8 mouse cellular contexts compared by ENCODE assay signal in genomic region chr5:142824091-142824490, GRCm38 (mm10). TPM values are rescaled to one million over a fixed set of nuclear protein-coding genes. Genes with fewer than 3 reads are reported as not detected.
DNase-seq lines count a peak whose midpoint lies in the region; ATAC-seq lines count a peak whose summit lies in the region.

No protein-coding gene starts in this region.

- H3K9ac ChIP-seq in lung, embryonic 15.5 days, result peak overlapping the region; percentile 65
- H3K9ac ChIP-seq in limb, embryonic 13.5 days, result peak overlapping the region; percentile 98
- H3K9ac ChIP-seq in stomach, embryonic 15.5 days, result no peak overlapping the region

- H3K9me3 ChIP-seq in lung, embryonic 15.5 days, result no peaks in the 10 kb centered on the region
- H3K9me3 ChIP-seq in limb, embryonic 13.5 days, result no peaks in the 10 kb centered on the region
- no peaks in the 10 kb centered on the region for H3K9me3 ChIP-seq in stomach, embryonic 15.5 days

- H3K27ac ChIP-seq in lung, embryonic 15.5 days, result peak overlapping the region; percentile 100
- peak overlapping the region; percentile 100 for H3K27ac ChIP-seq in limb, embryonic 13.5 days
- H3K27ac ChIP-seq in stomach, embryonic 15.5 days, result peak overlapping the region; percentile 100

- H3K4me2 ChIP-seq in lung, embryonic 15.5 days, result peak overlapping the region; percentile 87
- peak overlapping the region; percentile 93 for H3K4me2 ChIP-seq in limb, embryonic 13.5 days (replicated peaks)
- peak overlapping the region; percentile 79 for H3K4me2 ChIP-seq in stomach, embryonic 15.5 days

- WGBS in lung, embryonic 15.5 days, result 23% methylated on average over 6 of the region's 6 CpGs
- WGBS in limb, embryonic 13.5 days, result 34% methylated on average over 6 of the region's 6 CpGs
- 22% methylated on average over 6 of the region's 6 CpGs for WGBS in stomach, embryonic 15.5 days

- peaks cover 30% of the 10 kb centered on the region for H3K4me1 ChIP-seq in lung, embryonic 15.5 days
- H3K4me1 ChIP-seq in limb, embryonic 13.5 days, result peaks cover 34% of the 10 kb centered on the region
- peaks cover 27% of the 10 kb centered on the region for H3K4me1 ChIP-seq in stomach, embryonic 15.5 days

- no peak for ATAC-seq in lung, embryonic 15.5 days (ENCODE audit: borderline replicate concordance, extremely low read depth, low FRiP score, low TSS enrichment)
- ATAC-seq in limb, embryonic 13.5 days (ENCODE audit: low FRiP score, low read depth), result no peak
- ATAC-seq in stomach, embryonic 15.5 days (ENCODE audit: insufficient read depth, low FRiP score, low read depth), result no peak
- no peak for ATAC-seq in megakaryocyte progenitor cell, adult 5-6 weeks (replicated peaks; ENCODE audit: poor library complexity)

- peak; percentile 46 to 80 for DNase-seq in adrenal gland, adult (ENCODE audit: inconsistent age in 2 of 2, low spot score in 1 of 2)
- DNase-seq in adrenal gland, postnatal 4 days (ENCODE audit: low spot score in 2 of 2), result no peak
- no peak for DNase-seq in lung, postnatal 36 days
- no peak for DNase-seq in B cell, adult 2 months

- peak overlapping the region; percentile 88 for H3K4me3 ChIP-seq in lung, embryonic 15.5 days
- peak overlapping the region; percentile 92 for H3K4me3 ChIP-seq in limb, embryonic 13.5 days
- peak overlapping the region; percentile 66 for H3K4me3 ChIP-seq in stomach, embryonic 15.5 days (replicated peaks)

- H3K36me3 ChIP-seq in lung, embryonic 15.5 days, result no peaks in the 10 kb centered on the region
- no peaks in the 10 kb centered on the region for H3K36me3 ChIP-seq in limb, embryonic 13.5 days
- no peaks in the 10 kb centered on the region for H3K36me3 ChIP-seq in stomach, embryonic 15.5 days

- no peaks in the 10 kb centered on the region for H3K27me3 ChIP-seq in lung, embryonic 15.5 days
- H3K27me3 ChIP-seq in limb, embryonic 13.5 days, result no peaks in the 10 kb centered on the region
- no peaks in the 10 kb centered on the region for H3K27me3 ChIP-seq in stomach, embryonic 15.5 days (replicated peaks)

RNA-seq across cellular contexts. Expression of gene Tnrc18, which starts 6.6 kb away (rescaled TPM):
- total RNA-seq in adrenal gland, postnatal 4 days (2021), result 100 to 1,000 TPM; 149 to 153 TPM
- 30.7 and 32.3 TPM in 2 replicates for polyA plus RNA-seq in lung, embryonic 15.5 days (2015; fragmentation: Nextera tagmentation; extraction: Ambion mirVana)
- polyA plus RNA-seq in limb, embryonic 13.5 days (2015; fragmentation: Nextera tagmentation; extraction: Ambion mirVana), result 37.4 and 37.7 TPM in 2 replicates
- 29.5 and 32.4 TPM in 2 replicates for polyA plus RNA-seq in stomach, embryonic 15.5 days (2015; fragmentation: Nextera tagmentation; extraction: Ambion mirVana)
- total RNA-seq in megakaryocyte progenitor cell, adult 5-6 weeks (2015), result 27.3 and 30.2 TPM in 2 replicates
- 10.9 and 14.5 TPM in 2 replicates for total RNA-seq in megakaryocyte progenitor cell, adult 5-6 weeks (2017)

Comparison
In these comparisons a context has a peak if more than half of its experiments do, and no peak if none do; other contexts are left out.
1. DNase-seq: peak in adrenal gland, adult (2 of 2); none in adrenal gland, postnatal 4 days (0 of 2), lung, postnatal 36 days (single experiment) and B cell, adult 2 months (0 of 2).
2. Peak in every context shown above with its lines, with median percentiles within 50 percentile points of each other: H3K27ac ChIP-seq, H3K4me2 ChIP-seq and H3K4me3 ChIP-seq.